ENCODE assay signal across 8 mouse cellular contexts in genomic region chr7:127769651-127770038, GRCm38 (mm10). TPM values are rescaled to one million over a fixed set of nuclear protein-coding genes. Genes with fewer than 3 reads are reported as not detected.
DNase-seq lines count a peak whose midpoint lies in the region; ATAC-seq and TF ChIP-seq lines count a peak whose summit lies in the region.

Gene Orai3, plus strand, starts transcription at chr7:127769815.

- H3K4me3 ChIP-seq in bone marrow, adult 2 months (replicated peaks; ENCODE audit: control insufficient read depth, low read depth, low read length), result peak within 1 kb of the TSS; percentile 81
- H3K4me3 ChIP-seq in erythroblast, embryonic 14.5 days (replicated peaks), result peak within 1 kb of the TSS; percentile 74
- peak within 1 kb of the TSS; percentile 70 for H3K4me3 ChIP-seq in heart, embryonic 11.5 days (ENCODE audit: low read depth, low read length)
- H3K4me3 ChIP-seq in kidney, embryonic 16.5 days (ENCODE audit: low read length), result peak within 1 kb of the TSS; percentile 75
- peak within 1 kb of the TSS; percentile 67 for H3K4me3 ChIP-seq in liver, embryonic 12.5 days
- peak within 1 kb of the TSS; percentile 67 for H3K4me3 ChIP-seq in stomach, embryonic 15.5 days (replicated peaks)

- no peak for TF ChIP-seq CTCF in bone marrow, adult 2 months (IDR thresholded peaks at IDR 0.05; ENCODE audit: control insufficient read depth, insufficient read depth, low read length)

- peaks cover 2% of the 10 kb centered on the region; the same call in 1 of the 2 replicates for H3K27me3 ChIP-seq in erythroblast, embryonic 14.5 days (ENCODE audit: control insufficient read depth)
- H3K27me3 ChIP-seq in heart, embryonic 11.5 days (ENCODE audit: control insufficient read depth, insufficient read depth, low read length), result no peaks in the 10 kb centered on the region
- no peaks in the 10 kb centered on the region for H3K27me3 ChIP-seq in kidney, embryonic 16.5 days (ENCODE audit: insufficient read depth, low read length)
- no peaks in the 10 kb centered on the region for H3K27me3 ChIP-seq in liver, embryonic 12.5 days (replicated peaks)
- no peaks in the 10 kb centered on the region for H3K27me3 ChIP-seq in stomach, embryonic 15.5 days (replicated peaks)

- no peaks in the 10 kb centered on the region for H3K9me3 ChIP-seq in erythroblast, embryonic 14.5 days (ENCODE audit: control insufficient read depth, low read length)
- no peaks in the 10 kb centered on the region for H3K9me3 ChIP-seq in heart, embryonic 11.5 days (replicated peaks; ENCODE audit: control insufficient read depth, low read length)
- H3K9me3 ChIP-seq in kidney, embryonic 16.5 days (ENCODE audit: low read length), result no peaks in the 10 kb centered on the region
- no peaks in the 10 kb centered on the region for H3K9me3 ChIP-seq in liver, embryonic 12.5 days (replicated peaks)
- no peaks in the 10 kb centered on the region for H3K9me3 ChIP-seq in stomach, embryonic 15.5 days

- peak; percentile 90 for DNase-seq in A20 (ENCODE audit: low read depth, low spot score)
- DNase-seq in naive thymus-derived CD4-positive, alpha-beta T cell, adult 2 months (ENCODE audit: low read depth), result peak; percentile 61

- H3K36me3 ChIP-seq in erythroblast, embryonic 14.5 days (ENCODE audit: control insufficient read depth), result peaks cover 7% of the 10 kb centered on the region
- H3K36me3 ChIP-seq in heart, embryonic 11.5 days (ENCODE audit: control insufficient read depth, insufficient read depth, low read length), result peaks cover 9% of the 10 kb centered on the region
- H3K36me3 ChIP-seq in kidney, embryonic 16.5 days (ENCODE audit: insufficient read depth, low read length), result peaks cover 29% of the 10 kb centered on the region
- H3K36me3 ChIP-seq in liver, embryonic 12.5 days, result peaks cover 29% of the 10 kb centered on the region
- H3K36me3 ChIP-seq in stomach, embryonic 15.5 days, result peaks cover 23% of the 10 kb centered on the region

- peak; percentile 74 for ATAC-seq in heart, embryonic 11.5 days (replicated peaks; ENCODE audit: insufficient number of reproducible peaks, low FRiP score, low TSS enrichment)
- ATAC-seq in kidney, embryonic 16.5 days (ENCODE audit: low FRiP score, low TSS enrichment), result peak; percentile 89
- ATAC-seq in liver, embryonic 12.5 days, result peak; percentile 25
- ATAC-seq in stomach, embryonic 15.5 days (ENCODE audit: insufficient read depth, low FRiP score, low read depth), result peak; percentile 76

- peak within 1 kb of the TSS; percentile 99 for H3K4me2 ChIP-seq in heart, embryonic 11.5 days
- H3K4me2 ChIP-seq in kidney, embryonic 16.5 days (replicated peaks; ENCODE audit: low read depth, low read length), result peak within 1 kb of the TSS; percentile 88
- peak within 1 kb of the TSS; percentile 86 for H3K4me2 ChIP-seq in liver, embryonic 12.5 days
- peak within 1 kb of the TSS; percentile 80 for H3K4me2 ChIP-seq in stomach, embryonic 15.5 days

- WGBS in bone marrow, adult 2 months, result under 1% methylated on average over 24 of the region's 24 CpGs
- under 1% methylated on average over 24 of the region's 24 CpGs for WGBS in heart, embryonic 11.5 days (ENCODE audit: insufficient replicate concordance)
- under 1% methylated on average over 24 of the region's 24 CpGs for WGBS in kidney, embryonic 16.5 days
- under 1% methylated on average over 24 of the region's 24 CpGs for WGBS in liver, embryonic 12.5 days (ENCODE audit: insufficient replicate concordance)
- under 1% methylated on average over 24 of the region's 24 CpGs for WGBS in stomach, embryonic 15.5 days

- peaks cover 2% of the 10 kb centered on the region; the same call in 1 of the 2 replicates for H3K4me1 ChIP-seq in bone marrow, adult 2 months (ENCODE audit: control insufficient read depth, insufficient read depth, low read length)
- peaks cover 87% of the 10 kb centered on the region for H3K4me1 ChIP-seq in erythroblast, embryonic 14.5 days (ENCODE audit: control insufficient read depth)
- H3K4me1 ChIP-seq in heart, embryonic 11.5 days (ENCODE audit: control insufficient read depth, insufficient read depth, low read length), result peaks cover 22% of the 10 kb centered on the region
- H3K4me1 ChIP-seq in kidney, embryonic 16.5 days (ENCODE audit: insufficient read depth, low read length), result peaks cover 18% of the 10 kb centered on the region
- peaks cover 87% of the 10 kb centered on the region for H3K4me1 ChIP-seq in liver, embryonic 12.5 days
- H3K4me1 ChIP-seq in stomach, embryonic 15.5 days, result peaks cover 23% of the 10 kb centered on the region

- peak; percentile 95; the same call in 1 of the 2 replicates for TF ChIP-seq POLR2A in bone marrow, adult 2 months (IDR thresholded peaks at IDR 0.05; ENCODE audit: borderline replicate concordance, control insufficient read depth, low read depth, low read length)

- peak within 1 kb of the TSS; percentile 88 for H3K27ac ChIP-seq in bone marrow, adult 2 months (ENCODE audit: control insufficient read depth, insufficient read depth, low read depth, low read length, poor library complexity)
- H3K27ac ChIP-seq in heart, embryonic 11.5 days (ENCODE audit: low read depth, low read length), result peak within 1 kb of the TSS; percentile 85
- H3K27ac ChIP-seq in kidney, embryonic 16.5 days (ENCODE audit: low read length), result peak within 1 kb of the TSS; percentile 95
- H3K27ac ChIP-seq in liver, embryonic 12.5 days, result peak within 1 kb of the TSS; percentile 96
- H3K27ac ChIP-seq in stomach, embryonic 15.5 days, result peak within 1 kb of the TSS; percentile 97

- H3K9ac ChIP-seq in heart, embryonic 11.5 days (ENCODE audit: low read depth, low read length), result peak within 1 kb of the TSS; percentile 92
- H3K9ac ChIP-seq in kidney, embryonic 16.5 days (replicated peaks; ENCODE audit: low read length), result peak within 1 kb of the TSS; percentile 90
- peak within 1 kb of the TSS; percentile 81 for H3K9ac ChIP-seq in liver, embryonic 12.5 days
- H3K9ac ChIP-seq in stomach, embryonic 15.5 days, result peak within 1 kb of the TSS; percentile 67

RNA-seq across cellular contexts. Expression of gene Orai3, which starts in this region (rescaled TPM):
- 7.6 and 14.6 TPM in 2 replicates for polyA plus RNA-seq in bone marrow, adult 2 months (2011; ENCODE audit: insufficient read depth, insufficient read length, low replicate concordance, missing spikeins)
- 0.30 and 0.44 TPM in 2 replicates for polyA plus RNA-seq in erythroblast, embryonic 14.5 days (2012)
- polyA plus RNA-seq in heart, embryonic 11.5 days (2014; fragmentation: Nextera tagmentation; extraction: Ambion mirVana), result 13.3 and 14.5 TPM in 2 replicates
- 31.2 and 34.8 TPM in 2 replicates for polyA plus RNA-seq in kidney, embryonic 16.5 days (2015; fragmentation: Nextera tagmentation; extraction: Ambion mirVana)
- 14.8 and 15.0 TPM in 2 replicates for polyA plus RNA-seq in liver, embryonic 12.5 days (2016; fragmentation: Nextera tagmentation; extraction: Ambion mirVana)
- polyA plus RNA-seq in stomach, embryonic 15.5 days (2015; fragmentation: Nextera tagmentation; extraction: Ambion mirVana), result 29.2 and 29.6 TPM in 2 replicates

Comparison
In these comparisons a context has a peak if more than half of its experiments do, and no peak if none do; other contexts are left out.
1. Peak in every context shown above with its lines: DNase-seq, ATAC-seq, H3K4me3 ChIP-seq and H3K27ac ChIP-seq.
2. ATAC-seq: peak in every context shown above with its lines; median percentile 89 in kidney, embryonic 16.5 days; 76 in stomach, embryonic 15.5 days; 74 in heart, embryonic 11.5 days; 25 in liver, embryonic 12.5 days.